Mouse (Mus musculus) ES-CJ7 (cell line): ENCODE results near the gene Bax.
"Not testable (repeated sequence)": the region's sequence is repeated elsewhere in the genome, so short reads cannot be mapped to it uniquely, and the experiment has no call there.

Source experiments
- DNase-seq: peaks from one replicate; pipeline ENCODE4 v3.0.0; 2011; ENCODE audit warnings: low read depth, low spot score

The Bax gene

GRCm38 (mm10) chr7:45466283-45467089, at the start of gene Bax:
Gene Bax (minus strand): TSS chr7:45466898.
- peak; percentile 97 for DNase-seq

DNA sequence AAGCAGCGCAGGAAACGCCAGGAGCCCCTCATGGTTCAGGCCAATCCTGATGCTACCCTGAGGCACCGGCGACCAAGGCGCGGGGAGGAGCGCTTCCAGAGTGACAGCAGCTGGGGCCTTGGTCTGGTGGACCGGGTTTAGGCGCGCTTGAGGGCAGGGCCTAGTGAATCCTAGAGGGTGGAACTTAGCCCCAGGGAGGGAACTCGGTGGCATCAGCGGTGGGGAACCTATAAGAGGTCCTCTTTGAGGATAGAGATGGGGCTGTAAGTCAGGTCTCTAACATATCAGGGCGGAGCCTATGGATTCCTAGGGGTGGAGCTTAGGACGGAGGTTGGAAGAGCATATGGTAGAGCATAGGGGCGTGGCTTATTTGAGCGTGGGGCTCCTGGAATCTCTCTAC, 48.7 kb upstream of the Bax start:
- peak; percentile 95 for DNase-seq

- DNase-seq = peak; percentile 59
Measured at GRCm38 (mm10) chr7:45514411-45514810, 47.7 kb upstream of the Bax start.

DNA sequence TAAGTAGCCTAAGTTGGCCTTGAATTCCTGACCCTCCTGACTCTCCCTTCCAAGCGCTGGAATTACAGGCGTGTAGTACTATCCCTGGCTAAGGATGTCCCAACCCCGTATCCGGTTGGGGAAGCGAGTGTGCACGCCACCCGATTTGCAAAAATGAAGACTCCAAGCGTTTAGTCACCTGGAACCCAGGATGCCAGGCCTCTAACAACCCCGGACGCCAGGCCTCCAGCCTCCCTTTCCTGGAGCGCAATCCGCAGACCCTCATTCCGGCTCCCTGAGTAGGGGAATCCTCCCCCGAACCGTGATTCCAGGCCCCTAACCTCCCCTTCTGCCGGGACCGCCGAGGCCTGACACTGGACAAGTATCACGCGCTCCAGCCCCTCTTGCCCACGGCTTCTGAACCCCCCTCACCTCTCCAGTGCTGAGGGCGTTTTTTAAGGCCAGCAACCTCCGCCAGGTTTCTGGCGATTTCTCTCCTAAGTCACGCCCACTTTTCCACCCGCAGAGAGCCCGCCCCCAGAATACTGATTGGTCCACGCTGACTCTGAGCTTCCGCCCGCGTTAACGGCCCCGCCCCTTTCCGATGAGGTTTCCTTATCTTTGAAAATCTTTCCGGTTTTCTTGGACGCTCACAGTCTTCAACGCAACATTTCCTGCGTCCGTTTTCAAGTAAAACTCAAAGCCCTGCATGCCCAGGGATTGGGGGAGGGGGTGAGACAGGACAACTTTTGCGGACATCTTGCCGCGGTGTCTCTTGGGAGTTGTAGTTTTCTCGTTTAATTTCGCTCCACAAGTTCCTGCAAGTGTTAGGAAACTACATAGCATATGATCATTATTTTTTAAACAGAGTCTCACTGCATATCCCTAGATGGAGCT, 43.5 kb upstream of the Bax start, which contains the start of gene Nucb1:
Gene Nucb1, minus strand, starts transcription at position 495 of the 876 bp plus-strand sequence.
- peak; percentile 92 for DNase-seq

GRCm38 (mm10) chr7:45509181-45509882, 42.6 kb upstream of the Bax start:
- no peak for DNase-seq

DNA sequence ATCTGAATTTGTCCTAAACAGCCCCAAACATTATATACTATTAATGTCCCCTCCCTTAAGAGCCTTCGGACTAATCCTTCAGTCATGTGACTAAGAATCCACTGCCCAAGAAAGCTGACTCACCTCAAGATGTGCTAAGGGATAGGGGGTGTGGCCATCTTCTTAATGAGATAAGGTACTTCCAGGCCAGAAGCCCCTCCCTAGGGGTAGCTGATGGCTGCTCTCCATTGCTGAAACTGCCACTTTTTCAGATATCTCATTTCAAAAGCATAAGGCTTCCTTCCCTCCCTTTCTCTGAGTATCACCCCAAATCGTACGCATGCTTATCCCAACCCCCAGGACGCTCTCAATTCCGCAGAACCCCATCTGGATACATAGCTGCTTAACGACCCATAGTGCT, 41.9 kb upstream of the Bax start:
- DNase-seq = no peak

GRCm38 (mm10) chr7:45507583-45507982, 40.9 kb upstream of the Bax start:
- no peak for DNase-seq

- no peak for DNase-seq
Measured at GRCm38 (mm10) chr7:45498427-45498826, 31.7 kb upstream of the Bax start.

DNA sequence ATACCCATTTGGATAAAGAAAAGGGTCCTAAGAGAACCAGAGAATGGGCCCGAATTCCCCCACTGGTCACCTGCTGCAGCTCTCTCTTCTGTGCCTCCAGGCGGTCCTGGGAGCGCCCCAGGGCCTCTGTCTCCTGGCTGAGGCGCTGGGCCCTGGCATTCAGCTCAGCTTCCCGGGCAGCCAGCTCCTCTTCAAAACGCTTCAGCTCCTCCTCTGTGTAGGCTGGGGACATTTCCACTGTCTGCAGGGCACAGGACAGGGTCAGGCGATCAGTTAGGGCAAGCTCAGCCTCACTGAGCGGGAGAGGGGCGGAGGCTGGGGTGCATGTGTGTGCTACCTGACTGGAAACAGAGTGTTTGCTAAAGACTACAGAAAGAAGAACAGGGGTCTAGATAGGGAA, 27.9 kb upstream of the Bax start:
- no peak for DNase-seq

DNA sequence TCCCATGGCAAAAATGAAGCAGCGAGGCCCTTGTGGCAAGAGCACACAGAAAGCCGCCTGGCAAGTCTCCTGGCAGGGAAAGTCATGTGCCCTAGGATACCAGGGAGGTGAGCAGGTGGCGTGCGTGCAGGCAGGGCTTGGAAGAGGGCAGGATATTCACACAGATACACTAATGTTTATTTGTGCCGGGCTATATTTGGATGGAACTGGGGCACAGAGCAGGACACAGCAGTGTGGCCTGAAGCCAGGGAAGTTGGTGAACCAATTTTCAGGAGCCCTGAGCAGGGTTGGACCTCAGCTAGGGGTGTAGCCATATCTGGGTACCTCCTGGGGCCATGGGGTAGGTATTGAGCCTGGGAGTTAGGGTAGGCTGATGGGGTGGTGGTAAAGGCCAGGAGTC, 26.3 kb upstream of the Bax start:
- no peak for DNase-seq

- DNase-seq = no peak
Measured at GRCm38 (mm10) chr7:45492225-45492844, 25.6 kb upstream of the Bax start.

GRCm38 (mm10) chr7:45491264-45491663, 24.6 kb upstream of the Bax start:
- no peak for DNase-seq

DNA sequence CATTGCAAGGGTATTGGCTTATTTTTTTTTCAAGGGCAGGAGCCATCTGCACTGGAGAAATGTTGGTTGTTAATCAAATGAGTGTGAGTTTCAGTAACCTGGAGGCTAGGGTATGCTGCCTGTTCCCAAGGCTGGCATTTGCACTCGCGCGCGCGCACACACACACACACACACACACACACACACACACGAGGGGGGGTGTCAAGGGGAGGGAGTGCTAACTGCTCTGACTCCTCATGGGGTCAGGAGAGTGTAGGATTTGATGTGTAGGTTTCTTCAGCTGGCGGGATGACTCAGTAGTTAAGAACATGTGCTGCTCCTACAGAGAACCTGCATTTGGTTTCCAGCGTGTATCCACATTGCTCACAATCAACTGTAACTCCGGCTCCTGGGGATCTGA, 24.1 kb upstream of the Bax start:
- no peak for DNase-seq

DNA sequence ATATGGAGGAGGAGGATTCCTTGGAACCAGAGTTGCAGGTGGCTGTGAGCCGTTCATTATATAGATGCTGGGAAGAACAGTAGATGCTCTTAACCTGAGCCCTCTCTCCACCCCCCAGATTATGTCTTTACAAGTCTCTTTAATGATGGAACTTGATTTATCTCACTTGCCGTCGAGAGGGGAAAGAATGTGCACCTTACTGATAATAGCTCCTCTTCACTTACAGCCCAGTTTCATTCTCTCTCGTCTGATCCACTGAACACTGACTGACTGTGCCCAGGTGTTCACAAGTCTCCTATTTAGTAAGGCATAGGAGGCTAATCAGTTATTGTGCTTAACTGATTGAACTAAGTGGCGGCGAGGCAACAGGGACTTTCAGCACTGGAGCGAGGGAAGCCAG, 22.9 kb upstream of the Bax start:
- no peak for DNase-seq

GRCm38 (mm10) chr7:45488293-45489204, 21.9 kb upstream of the Bax start, which contains the start of gene Dhdh:
Gene Dhdh (minus strand): TSS chr7:45488805.
- peak; percentile 64 for DNase-seq

GRCm38 (mm10) chr7:45487861-45488292, 21.2 kb upstream of the Bax start:
- DNase-seq = no peak

GRCm38 (mm10) chr7:45486761-45487415, 20.2 kb upstream of the Bax start, which contains the start of gene Gm45808:
Gene Gm45808 (minus strand): TSS chr7:45486811.
- no peak for DNase-seq

DNA sequence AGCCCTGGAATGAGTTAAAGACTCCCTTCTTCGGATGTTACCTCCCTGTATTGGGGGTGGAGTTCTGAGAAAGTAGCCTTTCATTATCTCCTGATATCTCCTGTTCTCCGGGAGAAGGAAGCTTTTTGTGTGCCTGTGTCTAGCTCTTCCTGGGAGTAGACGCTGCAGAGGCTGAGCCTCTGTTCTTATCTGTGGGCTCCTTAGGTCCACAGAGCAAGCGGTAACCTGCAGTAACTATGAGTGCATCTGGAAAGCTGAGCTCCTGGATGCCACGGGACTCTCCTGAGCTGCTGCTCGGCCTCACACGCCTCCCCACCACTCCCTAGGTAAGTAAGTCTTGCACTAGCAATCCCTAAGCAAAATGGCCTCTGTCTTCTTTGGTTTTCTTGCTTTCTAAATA, 19.5 kb upstream of the Bax start:
- no peak for DNase-seq

- DNase-seq = not testable (repeated sequence)
Measured at GRCm38 (mm10) chr7:45484985-45485384, 18.3 kb upstream of the Bax start.

GRCm38 (mm10) chr7:45482166-45482565, 15.5 kb upstream of the Bax start:
- DNase-seq = no peak
